Mouse (Mus musculus) limb, embryonic 14.5 days (tissue): ENCODE data around the gene Snapc1. TPM values are rescaled to one million over a fixed set of nuclear protein-coding genes. Genes with fewer than 3 reads are reported as not detected.

Experiments
- ATAC-seq: fragments of 200-750 bp; cut with Nextera tagmentation; 2 replicates; pipeline ENCODE4 v1.8.0; 2017; ENCODE audit warnings: low read depth, moderate number of reproducible peaks, moderate TSS enrichment; ENCODE audit not compliant: low FRiP score
- DNase-seq: peaks from one replicate; pipeline ENCODE4 v3.0.0-alpha.2; 2015; ENCODE audit warnings: low spot score
- H3K27ac ChIP-seq: fragments of 300-500 bp; sonication (generic); replicated peaks from 2 replicates; pipeline ENCODE4 v1.5.1; 2014; ENCODE audit warnings: low read depth, mild to moderate bottlenecking, low read length, moderate library complexity, mixed read lengths
- H3K27me3 ChIP-seq: fragments of 300-500 bp; sonication (generic); 2 replicates; pipeline ENCODE4 v1.6.1; 2014; ENCODE audit warnings: low read length, mixed read lengths; ENCODE audit not compliant: control insufficient read depth, insufficient read depth
- H3K36me3 ChIP-seq: fragments of 300-500 bp; sonication (generic); 2 replicates; pipeline ENCODE4 v1.6.1; 2014; ENCODE audit warnings: mild to moderate bottlenecking, low read length, moderate library complexity, mixed read lengths; ENCODE audit not compliant: control insufficient read depth, insufficient read depth
- H3K4me1 ChIP-seq: fragments of 300-500 bp; sonication (generic); 2 replicates; pipeline ENCODE4 v1.6.1; 2014; ENCODE audit warnings: antibody characterized with exemption, low read length, mixed read lengths; ENCODE audit not compliant: control insufficient read depth, insufficient read depth
- H3K4me2 ChIP-seq: fragments of 300-500 bp; sonication (generic); replicated peaks from 2 replicates; pipeline ENCODE4 v1.6.1; 2014; ENCODE audit warnings: low read depth, mild to moderate bottlenecking, low read length, moderate library complexity; ENCODE audit not compliant: severe bottlenecking
- H3K4me3 ChIP-seq: fragments of 300-500 bp; sonication (generic); replicated peaks from 2 replicates; pipeline ENCODE4 v1.5.1; 2014; ENCODE audit warnings: low read length
- H3K9ac ChIP-seq: fragments of 300-500 bp; sonication (generic); 2 replicates; pipeline ENCODE4 v1.6.1; 2014; ENCODE audit warnings: mild to moderate bottlenecking, low read depth, low read length, moderate library complexity; ENCODE audit not compliant: severe bottlenecking
- H3K9me3 ChIP-seq: fragments of 300-500 bp; sonication (generic); 2 replicates; pipeline ENCODE4 v1.6.1; 2016; ENCODE audit warnings: low read length; ENCODE audit not compliant: control insufficient read depth
- POLR2A ChIP-seq: fragments of 200-500 bp; IDR thresholded peaks from 2 replicates; pipeline ENCODE4 v1.8.0; 2012; ENCODE audit warnings: inconsistent platforms, mild to moderate bottlenecking, moderate library complexity, borderline replicate concordance; ENCODE audit not compliant: insufficient read depth, insufficient read length; ENCODE audit errors: extremely low read depth
- WGBS: fragments of 180-500 bp; shearing (Covaris S2); extraction: QIAGEN DNeasy Blood & Tissue Kit; methylation state at CpG from one replicate; pipeline ENCODE4 v1.1.7; 2014; 5-methylcytosine and 5-hydroxymethylcytosine counted together
- polyA plus RNA-seq, 2 experiments: library from polyadenylated mRNA; depleted of rRNA in 1 of 2; stranded (reverse) in 1 of 2; unstranded in 1 of 2; fragments of >200 nt; fragmentation: Nextera tagmentation in 1 of 2; extraction: Ambion mirVana in 1 of 2; gene quantifications; 2 replicates each; pipeline versions ENCODE4 v1.2.1 to v1.2.3; 2012 to 2014

Gene Snapc1
- 21.6 and 22.0 TPM in 2 replicates for polyA plus RNA-seq (2012; rRNA removed)
- 17.2 and 24.8 TPM in 2 replicates for polyA plus RNA-seq (2014; fragmentation: Nextera tagmentation; extraction: Ambion mirVana)

GRCm38 (mm10) chr12:73964291-73965281 lies at the start of gene Snapc1:
TSS of gene Snapc1 (plus strand) at chr12:73964481.
- TF ChIP-seq POLR2A, result no peak
- H3K9me3 ChIP-seq, result no peaks in the 10 kb centered on the region

GRCm38 (mm10) chr12:73918479-73918878 lies 45.8 kb upstream of the Snapc1 start:
- no peaks in the 10 kb centered on the region for H3K4me1 ChIP-seq
- no peak overlapping the region for H3K27ac ChIP-seq
- H3K36me3 ChIP-seq, result no peaks in the 10 kb centered on the region; the same call in 1 of the 2 replicates
- no peak for TF ChIP-seq POLR2A
- no peaks in the 10 kb centered on the region for H3K9me3 ChIP-seq
- no peak overlapping the region for H3K4me2 ChIP-seq
- no peak overlapping the region for H3K4me3 ChIP-seq
- DNase-seq, result no peak
- H3K27me3 ChIP-seq, result no peaks in the 10 kb centered on the region
- no peak for ATAC-seq
- no peak overlapping the region for H3K9ac ChIP-seq
- 94% methylated on average over 5 of the region's 5 CpGs for WGBS

More at GRCm38 (mm10) chr12:73964291-73965281, at the start of gene Snapc1:
- Histone ChIP-seq H3K9ac (peak within 1 kb of the TSS; percentile 88), H3K4me3 (peak within 1 kb of the TSS; percentile 85), H3K4me2 (peak within 1 kb of the TSS; percentile 62), H3K27me3 (no peaks in the 10 kb centered on the region), H3K27ac (peak within 1 kb of the TSS; percentile 80), H3K36me3 (peaks cover 24% of the 10 kb centered on the region), H3K4me1 (peaks cover 7% of the 10 kb centered on the region)
- DNase-seq (peak; percentile 95), ATAC-seq (peak; percentile 99)
- WGBS, result 1% methylated on average over 58 of the region's 60 CpGs

GRCm38 (mm10) chr12:73930266-73930665 lies 34.0 kb upstream of the Snapc1 start:
- ATAC-seq (no peak), DNase-seq (no peak)
- H3K4me2 ChIP-seq, result no peak overlapping the region
- no peak for TF ChIP-seq POLR2A
- no peak overlapping the region for H3K9ac ChIP-seq
- no peaks in the 10 kb centered on the region for H3K4me1 ChIP-seq
- H3K9me3 ChIP-seq, result no peaks in the 10 kb centered on the region
- H3K4me3 ChIP-seq, result no peak overlapping the region
- no peaks in the 10 kb centered on the region for H3K27me3 ChIP-seq
- no peak overlapping the region for H3K27ac ChIP-seq
- WGBS, result 92% methylated on average over 3 of the region's 3 CpGs
- H3K36me3 ChIP-seq, result peaks cover 70% of the 10 kb centered on the region

DNA sequence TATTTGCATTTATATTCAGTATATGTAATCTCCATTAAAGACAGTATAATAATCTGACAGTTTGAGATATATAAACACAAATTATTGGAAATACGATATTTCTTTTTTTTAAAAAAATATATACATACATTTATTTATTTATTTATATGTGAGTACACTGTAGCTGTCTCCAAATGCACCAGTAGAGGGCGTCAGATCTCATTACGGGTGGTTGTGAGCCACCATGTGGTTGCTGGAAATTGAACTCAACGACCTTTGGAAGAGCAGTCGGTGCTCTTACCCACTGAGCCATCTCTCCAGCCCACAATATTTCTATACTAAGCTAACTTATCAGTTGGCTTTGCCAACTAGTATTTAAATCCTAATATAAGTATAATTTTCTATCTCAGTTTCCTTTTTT lies 33.0 kb upstream of the Snapc1 start:
- no peak overlapping the region for H3K27ac ChIP-seq
- H3K9me3 ChIP-seq, result no peaks in the 10 kb centered on the region
- no peaks in the 10 kb centered on the region for H3K27me3 ChIP-seq
- no peak for TF ChIP-seq POLR2A
- peaks cover 76% of the 10 kb centered on the region for H3K36me3 ChIP-seq
- H3K4me3 ChIP-seq, result no peak overlapping the region
- ATAC-seq, result no peak
- peak; percentile 16 for DNase-seq
- H3K9ac ChIP-seq, result no peak overlapping the region
- WGBS, result 60% methylated on average over 5 of the region's 5 CpGs
- H3K4me1 ChIP-seq, result no peaks in the 10 kb centered on the region
- no peak overlapping the region for H3K4me2 ChIP-seq

DNA sequence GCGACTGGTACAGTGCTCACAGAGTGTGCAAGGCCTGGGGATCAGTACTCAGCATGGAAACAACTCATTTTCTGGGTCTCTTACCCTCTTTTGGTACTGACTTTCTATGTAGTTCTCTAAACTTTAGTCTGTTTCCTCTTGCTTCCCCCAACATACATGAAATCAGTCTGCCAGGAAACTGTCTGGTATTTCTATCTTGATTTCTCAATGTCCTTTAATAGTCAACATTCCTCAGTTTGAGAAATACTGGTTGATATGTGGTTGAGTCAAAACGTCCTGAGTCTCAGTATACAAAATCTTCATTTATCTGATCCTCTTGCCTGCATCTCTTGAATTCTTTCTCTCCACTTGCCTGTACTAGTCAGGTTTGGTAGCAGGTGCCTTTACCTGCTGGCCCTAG lies 29.8 kb upstream of the Snapc1 start:
- Histone ChIP-seq H3K9me3 (no peaks in the 10 kb centered on the region), H3K4me1 (no peaks in the 10 kb centered on the region), H3K27ac (no peak overlapping the region), H3K9ac (no peak overlapping the region), H3K27me3 (no peaks in the 10 kb centered on the region), H3K36me3 (peaks cover 85% of the 10 kb centered on the region), H3K4me3 (no peak overlapping the region), H3K4me2 (no peak overlapping the region)
- no peak for ATAC-seq
- 87% methylated on average over 2 of the region's 2 CpGs for WGBS
- no peak for DNase-seq
- TF ChIP-seq POLR2A, result no peak
